Mouse (Mus musculus): ENCODE measurements around the gene Ank.
"Not testable (repeated sequence)": the region's sequence is repeated elsewhere in the genome, so short reads cannot be mapped to it uniquely, and the experiment has no call there.

Ank gene

DNA sequence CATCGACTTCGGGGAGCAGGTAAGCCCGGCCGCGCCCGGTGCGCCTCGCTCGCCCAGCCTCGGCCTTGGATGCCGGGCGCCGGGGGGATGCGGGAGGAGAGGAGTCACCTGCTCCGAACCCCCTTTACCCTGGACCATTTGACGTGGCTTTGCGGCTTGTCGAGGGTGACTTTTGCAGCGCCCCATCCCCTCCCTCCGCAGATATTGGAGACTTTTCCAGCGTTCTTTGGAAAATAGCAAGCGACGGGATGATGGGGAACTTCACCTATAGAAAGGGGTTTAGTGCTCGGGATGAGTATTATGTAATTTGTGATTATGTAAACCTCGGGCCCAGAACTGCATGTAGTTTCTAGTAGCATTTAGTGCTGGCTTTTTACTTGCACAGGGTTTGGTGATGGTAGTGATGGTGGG lies 609 bp downstream of the Ank start:
- DNase-seq (ENCODE audit: low spot score in 2 of 2), result no peak

- DNase-seq (ENCODE audit: low spot score in 2 of 2), result no peak
Measured at GRCm38 (mm10) chr15:27467641-27468040, 1.2 kb downstream of the Ank start.

GRCm38 (mm10) chr15:27468822-27469488 lies 2.5 kb downstream of the Ank start:
- no peak for DNase-seq (ENCODE audit: low spot score in 2 of 2)

DNA sequence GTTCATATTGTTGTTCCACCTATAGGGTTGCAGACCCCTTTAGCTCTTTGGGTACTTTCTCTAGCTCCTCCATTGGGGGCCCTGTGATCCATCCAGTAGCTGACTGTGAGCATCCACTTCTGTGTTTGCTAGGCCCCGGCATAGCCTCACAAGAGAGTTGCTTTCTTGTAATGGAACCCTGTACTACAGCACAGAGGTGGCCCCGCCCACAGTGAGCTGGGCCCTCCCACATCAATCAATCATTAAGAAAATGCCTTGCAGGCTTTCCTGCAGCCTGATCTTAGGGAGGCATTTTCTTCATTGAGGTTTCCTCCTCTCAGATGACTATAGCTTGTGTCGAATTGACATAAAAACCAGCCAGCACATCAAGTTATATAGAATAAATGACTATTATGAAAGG lies 3.9 kb downstream of the Ank start:
- DNase-seq (ENCODE audit: low spot score in 2 of 2), result not testable (repeated sequence)

GRCm38 (mm10) chr15:27472315-27472714 lies 5.8 kb downstream of the Ank start:
- DNase-seq (ENCODE audit: low spot score in 2 of 2), result no peak

DNA sequence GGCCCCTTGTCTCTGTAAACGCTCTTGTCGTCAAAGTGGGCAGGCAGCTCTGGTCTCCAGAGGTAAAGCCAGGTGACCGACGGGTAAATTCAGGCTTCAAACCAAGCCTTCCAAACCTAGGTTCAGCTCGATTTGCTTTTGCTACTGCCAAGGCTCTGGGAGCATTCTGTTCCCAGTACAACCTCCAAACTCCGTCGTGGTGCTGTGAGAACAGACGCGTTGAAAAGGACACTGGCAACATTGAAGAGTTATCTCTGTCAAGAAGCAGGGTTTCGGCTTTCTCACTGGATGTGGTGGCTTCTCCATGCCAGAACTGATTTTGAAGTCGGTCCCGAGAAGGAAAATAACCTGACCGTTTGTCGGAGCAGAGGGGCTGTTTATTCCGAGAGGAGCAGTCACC lies 9.5 kb downstream of the Ank start:
- DNase-seq (ENCODE audit: low spot score in 2 of 2), result no peak

- DNase-seq (ENCODE audit: low spot score in 2 of 2), result no peak
Measured at GRCm38 (mm10) chr15:27476671-27477070, 10.2 kb downstream of the Ank start.

DNA sequence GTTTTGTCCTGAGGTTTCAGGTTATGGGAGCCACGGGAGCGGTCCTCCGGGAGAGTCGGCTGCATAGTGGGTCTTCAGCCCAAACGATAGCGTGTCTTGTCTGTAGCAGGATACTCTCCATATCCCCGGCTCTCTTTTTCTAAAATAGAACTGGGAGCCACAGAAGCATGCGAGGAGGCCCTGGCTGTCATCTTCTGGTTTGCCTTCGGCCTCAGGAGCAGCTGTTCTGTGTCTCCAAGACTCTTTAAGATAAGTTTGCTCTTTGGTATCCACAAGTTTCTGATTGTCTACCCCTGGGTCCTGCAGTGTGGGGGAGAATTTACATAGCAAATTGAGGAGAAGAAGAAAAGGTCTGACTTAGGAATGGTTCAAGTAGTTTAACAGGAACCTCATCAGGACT lies 10.7 kb downstream of the Ank start:
- no peak for DNase-seq (ENCODE audit: low spot score in 2 of 2)

DNA sequence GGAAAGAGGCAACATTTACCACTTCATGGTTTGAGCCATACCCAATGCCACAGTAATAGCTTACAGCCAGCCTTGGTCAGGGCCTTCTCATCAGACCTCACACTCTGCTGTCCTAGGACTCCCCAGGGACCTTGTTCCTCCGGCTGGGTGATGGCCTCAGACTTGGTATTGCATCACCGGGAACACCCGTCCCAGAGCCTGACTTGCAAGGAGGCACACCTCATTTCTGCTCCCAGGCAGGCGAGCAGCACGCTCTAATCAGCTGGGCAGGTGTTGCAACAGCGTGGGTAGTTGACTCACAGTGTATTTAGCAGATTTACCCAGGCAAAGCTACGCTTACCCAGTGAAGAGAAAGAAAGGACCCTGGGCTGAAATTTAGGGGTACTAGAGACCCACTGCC lies 11.2 kb downstream of the Ank start:
- DNase-seq (ENCODE audit: low spot score in 2 of 2), result no peak

DNA sequence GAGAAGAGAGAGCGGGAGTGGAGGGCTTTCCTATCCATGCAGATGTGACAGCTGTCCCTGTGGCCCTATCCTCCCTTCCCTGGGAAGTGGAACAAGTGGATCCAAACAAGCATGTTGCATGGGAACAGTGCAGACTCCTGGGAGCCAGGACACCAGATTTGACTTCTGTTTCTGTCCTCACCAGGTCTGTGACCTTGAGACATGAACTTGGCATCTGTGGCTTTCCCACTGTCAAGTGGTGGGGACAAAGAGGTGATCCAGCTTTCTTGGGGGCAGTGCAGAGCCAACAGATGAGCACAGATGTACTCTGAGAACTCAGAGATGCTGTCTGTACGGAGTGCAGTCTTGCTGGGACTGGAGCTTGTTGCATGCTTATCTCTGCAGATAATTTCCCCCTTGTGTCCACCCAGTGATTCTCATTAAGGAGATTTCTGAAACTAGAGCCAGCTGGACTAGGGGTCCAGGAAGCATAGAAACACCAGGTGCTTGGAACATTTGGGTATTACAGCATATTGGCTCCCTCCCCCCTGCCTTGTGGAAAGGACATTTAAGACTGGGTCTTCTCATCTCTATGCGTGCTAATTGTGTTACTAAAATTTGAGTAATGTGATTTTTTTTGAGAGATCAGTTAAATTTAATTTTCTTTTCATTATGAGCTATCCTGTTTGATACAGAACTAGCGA lies 14.0 kb downstream of the Ank start:
- no peak for DNase-seq (ENCODE audit: low spot score in 2 of 2)

GRCm38 (mm10) chr15:27481956-27482355 lies 15.5 kb downstream of the Ank start:
- no peak for DNase-seq (ENCODE audit: low spot score in 2 of 2)

GRCm38 (mm10) chr15:27483183-27483582 lies 16.7 kb downstream of the Ank start:
- DNase-seq (ENCODE audit: low spot score in 2 of 2), result no peak

GRCm38 (mm10) chr15:27485567-27486278 lies 19.2 kb downstream of the Ank start:
- no peak for DNase-seq (ENCODE audit: low spot score in 2 of 2)

DNA sequence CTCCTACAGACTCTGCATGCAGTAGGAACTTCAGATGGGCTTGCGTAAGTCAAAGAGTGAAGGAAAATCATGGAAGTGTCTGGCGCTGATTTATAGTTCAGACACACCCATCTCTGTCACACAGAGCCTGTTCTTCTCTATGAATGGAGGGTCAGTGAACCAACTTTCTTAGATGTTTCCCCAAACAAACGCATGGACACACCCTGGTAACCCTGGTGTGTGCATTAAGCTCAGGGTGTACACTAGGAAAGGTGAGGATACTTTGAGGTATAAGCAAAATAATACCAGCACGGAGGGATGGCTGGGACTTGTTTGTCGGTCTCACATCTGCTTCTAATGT lies 19.8 kb downstream of the Ank start:
- DNase-seq (ENCODE audit: low spot score in 2 of 2), result no peak

DNA sequence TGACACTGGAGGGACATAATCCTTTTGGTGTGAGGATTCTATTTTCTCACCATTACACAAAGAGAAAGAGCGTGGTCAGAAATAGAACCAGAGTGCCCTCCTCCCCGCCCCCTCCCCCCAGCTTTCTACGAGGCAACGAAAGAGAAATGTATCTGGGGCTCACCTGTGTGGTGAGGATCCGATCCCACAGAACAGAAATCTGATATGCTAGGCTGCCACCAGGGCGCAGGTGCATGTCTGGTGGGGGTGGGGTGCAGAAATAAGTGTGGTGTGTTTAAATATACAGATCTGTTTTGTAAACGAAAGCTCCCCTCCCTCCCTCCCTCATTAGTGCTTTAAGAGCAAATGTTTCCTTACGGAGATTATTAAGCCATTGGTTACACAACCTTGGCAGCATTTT lies 20.6 kb downstream of the Ank start:
- DNase-seq (ENCODE audit: low spot score in 2 of 2), result no peak

DNA sequence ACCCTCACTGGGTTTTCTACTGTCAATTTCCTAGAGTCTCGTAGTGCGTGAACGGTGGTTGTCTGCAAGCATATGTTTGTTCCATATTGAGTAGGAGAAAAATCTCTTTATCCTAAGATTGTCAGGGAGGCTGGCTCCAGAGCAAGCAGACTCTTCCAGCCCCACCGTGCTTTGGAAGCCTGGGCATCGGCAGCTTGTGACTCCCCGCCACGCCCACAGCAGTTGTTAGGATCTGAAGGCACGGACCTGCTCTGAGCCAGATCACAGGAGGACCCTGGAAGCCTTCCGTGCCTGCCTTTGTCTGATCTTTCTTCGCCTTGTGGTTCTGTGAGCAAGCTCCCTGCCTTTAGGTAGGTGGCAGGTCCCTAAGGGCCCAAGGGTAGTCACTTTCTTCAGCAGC lies 21.6 kb downstream of the Ank start:
- DNase-seq (ENCODE audit: low spot score in 2 of 2), result peak in 1 of 2 experiments; percentile 40

DNA sequence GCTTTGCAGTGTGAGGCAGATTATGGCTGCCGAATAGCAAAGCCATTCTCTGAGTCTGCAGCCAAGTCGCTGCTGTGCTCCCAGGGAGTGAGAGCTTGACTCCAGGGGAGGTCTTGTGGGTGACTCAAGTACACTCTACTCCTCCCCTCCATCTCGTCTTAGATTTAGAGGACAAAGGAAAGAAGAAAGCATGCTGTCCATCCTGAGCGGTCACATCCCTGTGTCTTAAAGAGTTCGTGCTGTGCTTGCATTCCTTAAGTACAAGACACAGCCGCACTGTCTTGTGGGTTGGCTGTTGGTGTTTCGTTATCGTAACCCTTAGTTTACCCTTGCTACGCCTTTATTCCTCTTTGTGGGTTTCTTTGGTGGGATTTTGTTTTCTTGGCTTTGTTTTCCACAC lies 24.2 kb downstream of the Ank start:
- no peak for DNase-seq (ENCODE audit: low spot score in 2 of 2)

- DNase-seq (ENCODE audit: low spot score in 2 of 2), result no peak
Measured at GRCm38 (mm10) chr15:27491425-27492070, 25.1 kb downstream of the Ank start.

DNA sequence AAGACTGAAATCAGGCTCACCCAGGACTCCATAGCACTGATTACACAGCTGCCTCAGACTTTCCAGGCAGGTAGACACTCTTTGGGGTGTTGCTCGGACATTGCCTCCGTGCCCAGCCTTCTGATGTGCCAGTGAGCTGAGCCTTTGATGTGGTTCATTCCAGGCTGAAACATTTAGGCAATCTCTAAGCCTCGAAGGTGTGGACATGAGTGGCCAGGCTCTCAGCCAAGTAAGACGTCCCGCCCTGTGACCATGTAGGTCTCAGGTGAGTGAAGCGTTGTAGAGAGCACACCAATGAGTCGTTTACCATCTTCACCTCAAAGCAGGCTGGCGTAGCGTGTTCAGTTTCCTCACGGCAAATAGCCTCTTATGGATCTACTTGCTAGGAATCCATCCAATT lies 25.7 kb downstream of the Ank start:
- no peak for DNase-seq (ENCODE audit: low spot score in 2 of 2)

GRCm38 (mm10) chr15:27492734-27493133 lies 26.3 kb downstream of the Ank start:
- DNase-seq (ENCODE audit: low spot score in 2 of 2), result no peak

- DNase-seq (ENCODE audit: low spot score in 2 of 2), result no peak
Measured at GRCm38 (mm10) chr15:27493516-27493915, 27.0 kb downstream of the Ank start.

DNA sequence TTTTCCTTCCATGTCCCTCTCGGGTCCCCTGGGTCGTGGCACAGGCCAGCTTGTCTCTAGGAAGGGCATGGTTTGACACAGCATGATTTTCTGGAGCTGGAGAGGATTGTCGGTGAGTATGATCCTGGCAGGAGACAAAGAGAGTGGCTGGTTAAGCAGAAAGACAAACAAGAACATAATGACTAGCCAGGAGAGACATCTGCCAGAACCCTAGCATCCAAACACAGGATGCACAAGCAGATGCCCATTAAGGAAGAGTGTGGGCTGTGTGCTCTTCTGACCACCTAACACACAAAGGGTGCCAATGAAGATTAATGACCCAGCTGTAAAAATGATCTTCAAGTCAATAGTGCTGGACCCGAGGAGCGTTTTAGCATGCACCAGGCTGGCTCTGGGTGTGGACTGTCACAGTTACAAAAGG lies 29.5 kb downstream of the Ank start:
- DNase-seq (ENCODE audit: low spot score in 2 of 2), result no peak
